Mouse (Mus musculus) lung, adult 2 months (tissue): ENCODE measurements around the gene Sipa1l1.

Experiments
- CTCF ChIP-seq: fragments of 200-500 bp; IDR thresholded peaks from 2 replicates; pipeline ENCODE4 v1.5.1; 2011; ENCODE audit warnings: mild to moderate bottlenecking, low read length, control low read depth; ENCODE audit not compliant: insufficient read depth
- POLR2A ChIP-seq: fragments of 200-500 bp; IDR thresholded peaks from 2 replicates; pipeline ENCODE4 v1.6.1; 2011; ENCODE audit warnings: low read depth, mild to moderate bottlenecking, control low read depth, low read length, borderline replicate concordance; ENCODE audit errors: extremely low read depth

DNA sequence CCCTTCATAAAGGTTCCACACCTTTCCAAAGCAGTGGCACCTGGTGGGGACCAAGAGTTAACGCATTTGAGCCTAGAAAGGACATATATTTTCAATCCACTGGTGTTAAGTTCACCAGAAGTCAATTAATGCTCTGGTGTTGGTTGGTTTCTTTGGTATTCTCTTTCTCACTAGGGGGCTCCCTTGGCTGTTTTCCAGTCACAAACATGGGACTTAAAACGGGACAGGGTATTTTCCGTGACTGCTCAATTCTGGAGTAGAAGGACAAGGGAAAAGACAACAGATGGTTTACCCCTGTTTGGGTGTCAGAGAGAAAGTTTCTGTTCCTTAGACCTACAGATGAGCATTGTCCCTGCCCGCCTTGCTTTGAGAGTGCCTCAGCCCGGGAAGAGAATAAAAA, 105.5 kb downstream of the Sipa1l1 start:
- TF ChIP-seq CTCF = no peak
- TF ChIP-seq POLR2A = no peak
